ENCODE assay signal across 8 mouse cellular contexts in genomic region chr7:90427006-90427405, GRCm38 (mm10). TPM values are rescaled to one million over a fixed set of nuclear protein-coding genes. Genes with fewer than 3 reads are reported as not detected.
DNase-seq lines count a peak whose midpoint lies in the region; ATAC-seq and TF ChIP-seq lines count a peak whose summit lies in the region.

No protein-coding gene starts in this region.

- H3K4me3 ChIP-seq in megakaryocyte, embryonic 14.5 days (replicated peaks), result peak overlapping the region; percentile 85
- H3K4me3 ChIP-seq in forebrain, postnatal 0 days (ENCODE audit: low read depth, low read length), result peak overlapping the region; percentile 46
- no peak overlapping the region; the same call in 1 of the 2 replicates for H3K4me3 ChIP-seq in limb, embryonic 11.5 days (ENCODE audit: low read depth, low read length)
- peak overlapping the region; percentile 43 for H3K4me3 ChIP-seq in neural tube, embryonic 13.5 days

- peaks cover 13% of the 10 kb centered on the region for H3K27me3 ChIP-seq in megakaryocyte, embryonic 14.5 days (replicated peaks)
- H3K27me3 ChIP-seq in forebrain, postnatal 0 days (ENCODE audit: insufficient read depth, low read length), result no peaks in the 10 kb centered on the region
- H3K27me3 ChIP-seq in limb, embryonic 11.5 days (ENCODE audit: control insufficient read depth, insufficient read depth, low read length), result no peaks in the 10 kb centered on the region
- H3K27me3 ChIP-seq in neural tube, embryonic 13.5 days, result no peaks in the 10 kb centered on the region

- peak overlapping the region; percentile 68 for H3K4me2 ChIP-seq in forebrain, postnatal 0 days (ENCODE audit: low read depth)
- peak overlapping the region; percentile 51 for H3K4me2 ChIP-seq in limb, embryonic 11.5 days (ENCODE audit: low read depth, severe bottlenecking)
- H3K4me2 ChIP-seq in neural tube, embryonic 13.5 days, result peak overlapping the region; percentile 69

- H3K9me3 ChIP-seq in megakaryocyte, embryonic 14.5 days, result peaks cover 9% of the 10 kb centered on the region
- H3K9me3 ChIP-seq in forebrain, postnatal 0 days (ENCODE audit: low read length), result no peaks in the 10 kb centered on the region
- H3K9me3 ChIP-seq in limb, embryonic 11.5 days (ENCODE audit: control insufficient read depth, low read length), result no peaks in the 10 kb centered on the region
- H3K9me3 ChIP-seq in neural tube, embryonic 13.5 days, result no peaks in the 10 kb centered on the region

- 67% methylated on average over 9 of the region's 9 CpGs for WGBS in forebrain, postnatal 0 days
- WGBS in limb, embryonic 11.5 days, result 63% methylated on average over 9 of the region's 9 CpGs
- WGBS in neural tube, embryonic 13.5 days, result 69% methylated on average over 9 of the region's 9 CpGs

- H3K4me1 ChIP-seq in megakaryocyte, embryonic 14.5 days, result peaks cover 13% of the 10 kb centered on the region
- H3K4me1 ChIP-seq in forebrain, postnatal 0 days (ENCODE audit: insufficient read depth), result 0 out of 2 replicates have a peak, but pooled peaks cover 5% of the 10 kb centered on the region
- H3K4me1 ChIP-seq in limb, embryonic 11.5 days (ENCODE audit: control insufficient read depth, insufficient read depth, low read length), result no peaks in the 10 kb centered on the region
- H3K4me1 ChIP-seq in neural tube, embryonic 13.5 days (replicated peaks), result peaks cover 10% of the 10 kb centered on the region

- ATAC-seq in megakaryocyte, adult 5-6 weeks (ENCODE audit: poor library complexity, severe bottlenecking), result no peak
- no peak for ATAC-seq in forebrain, postnatal 0 days
- no peak for ATAC-seq in limb, embryonic 11.5 days (ENCODE audit: insufficient number of reproducible peaks, low FRiP score, low TSS enrichment, low read depth)
- no peak for ATAC-seq in neural tube, embryonic 13.5 days (ENCODE audit: low read depth)
- ATAC-seq in activated CD4-positive, CD25-positive, alpha-beta regulatory T cell, adult 4 months, result no peak
- no peak for ATAC-seq in erythroid progenitor cell, adult 5-6 weeks (replicated peaks; ENCODE audit: low FRiP score, poor library complexity, severe bottlenecking)

- H3K9ac ChIP-seq in forebrain, postnatal 0 days, result 0 out of 2 replicates have a peak overlapping the region, but pooled peaks have one; percentile 28
- H3K9ac ChIP-seq in limb, embryonic 11.5 days (ENCODE audit: low read length), result no peak overlapping the region; the same call in 1 of the 2 replicates
- H3K9ac ChIP-seq in neural tube, embryonic 13.5 days, result peak overlapping the region; percentile 70

- no peak for DNase-seq in forebrain, postnatal 0 days
- DNase-seq in limb, embryonic 11.5 days (ENCODE audit: low spot score), result no peak
- DNase-seq in left cerebral cortex, adult 11 months (ENCODE audit: low spot score), result no peak

- no peak overlapping the region for H3K27ac ChIP-seq in forebrain, postnatal 0 days (ENCODE audit: low read depth, low read length)
- no peak overlapping the region for H3K27ac ChIP-seq in limb, embryonic 11.5 days (replicated peaks; ENCODE audit: low read depth, low read length)
- no peak overlapping the region for H3K27ac ChIP-seq in neural tube, embryonic 13.5 days (replicated peaks)

- no peak for TF ChIP-seq CTCF in forebrain, postnatal 0 days (IDR thresholded peaks at IDR 0.05; ENCODE audit: low read depth)

- H3K36me3 ChIP-seq in megakaryocyte, embryonic 14.5 days (replicated peaks; ENCODE audit: low read length), result no peaks in the 10 kb centered on the region
- no peaks in the 10 kb centered on the region for H3K36me3 ChIP-seq in forebrain, postnatal 0 days (ENCODE audit: insufficient read depth)
- H3K36me3 ChIP-seq in limb, embryonic 11.5 days (ENCODE audit: control insufficient read depth, insufficient read depth, low read length), result no peaks in the 10 kb centered on the region
- no peaks in the 10 kb centered on the region for H3K36me3 ChIP-seq in neural tube, embryonic 13.5 days

RNA-seq across cellular contexts. Expression of gene Ccdc89, which starts 0.6 kb away (rescaled TPM):
- polyA plus RNA-seq in megakaryocyte, embryonic 14.5 days (2012; ENCODE audit: insufficient read depth, low replicate concordance), result 0.41 TPM in 1 of 2 replicates, not detected in the other
- not detected in 2 replicates for total RNA-seq in megakaryocyte, adult 5-6 weeks (2015)
- not detected in 2 replicates for total RNA-seq in megakaryocyte, adult 5-6 weeks (2017)
- total RNA-seq in forebrain, postnatal 0 days (2014; rRNA removed), result 1.00 and 1.2 TPM in 2 replicates
- 0.67 and 0.74 TPM in 2 replicates for polyA plus RNA-seq in forebrain, postnatal 0 days (2015; fragmentation: Nextera tagmentation; extraction: Ambion mirVana)
- 2.1 and 3.1 TPM in 2 replicates for polyA plus RNA-seq in limb, embryonic 11.5 days (2014; fragmentation: Nextera tagmentation; extraction: Ambion mirVana)
- 1.6 and 1.7 TPM in 2 replicates for polyA plus RNA-seq in neural tube, embryonic 13.5 days (2015; fragmentation: Nextera tagmentation; extraction: Ambion mirVana)
- polyA plus RNA-seq in activated CD4-positive, CD25-positive, alpha-beta regulatory T cell, adult 4 months (2017; shearing (Covaris generic)), result not detected
- not detected in 2 replicates for total RNA-seq in erythroid progenitor cell, adult 5-6 weeks (2015; ENCODE audit: low replicate concordance)
- total RNA-seq in erythroid progenitor cell, adult 5-6 weeks (2017; ENCODE audit: low replicate concordance), result not detected in 2 replicates

RNA-seq across cellular contexts. Expression of gene Crebzf, which starts 15.5 kb away (rescaled TPM):
- 17.3 and 18.7 TPM in 2 replicates for polyA plus RNA-seq in megakaryocyte, embryonic 14.5 days (2012; ENCODE audit: insufficient read depth, low replicate concordance)
- total RNA-seq in megakaryocyte, adult 5-6 weeks (2015), result 74.9 and 89.1 TPM in 2 replicates
- total RNA-seq in megakaryocyte, adult 5-6 weeks (2017), result 47.2 and 52.6 TPM in 2 replicates
- total RNA-seq in forebrain, postnatal 0 days (2014; rRNA removed), result 99.8 and 112 TPM in 2 replicates
- polyA plus RNA-seq in forebrain, postnatal 0 days (2015; fragmentation: Nextera tagmentation; extraction: Ambion mirVana), result 15.5 and 17.0 TPM in 2 replicates
- 45.8 and 47.2 TPM in 2 replicates for polyA plus RNA-seq in limb, embryonic 11.5 days (2014; fragmentation: Nextera tagmentation; extraction: Ambion mirVana)
- 38.8 and 41.2 TPM in 2 replicates for polyA plus RNA-seq in neural tube, embryonic 13.5 days (2015; fragmentation: Nextera tagmentation; extraction: Ambion mirVana)
- polyA plus RNA-seq in activated CD4-positive, CD25-positive, alpha-beta regulatory T cell, adult 4 months (2017; shearing (Covaris generic)), result 10 to 100 TPM; 22.8 to 29.8 TPM
- 85.8 and 132 TPM in 2 replicates for total RNA-seq in erythroid progenitor cell, adult 5-6 weeks (2015; ENCODE audit: low replicate concordance)
- total RNA-seq in erythroid progenitor cell, adult 5-6 weeks (2017; ENCODE audit: low replicate concordance), result 76.8 and 101 TPM in 2 replicates

RNA-seq across cellular contexts. Expression of gene Tmem126a, which starts 30.0 kb away (rescaled TPM):
- polyA plus RNA-seq in megakaryocyte, embryonic 14.5 days (2012; ENCODE audit: insufficient read depth, low replicate concordance), result 3.2 and 9.4 TPM in 2 replicates
- total RNA-seq in megakaryocyte, adult 5-6 weeks (2015), result 59.0 and 64.5 TPM in 2 replicates
- 20.7 and 31.2 TPM in 2 replicates for total RNA-seq in megakaryocyte, adult 5-6 weeks (2017)
- total RNA-seq in forebrain, postnatal 0 days (2014; rRNA removed), result 67.5 and 75.2 TPM in 2 replicates
- 125 and 144 TPM in 2 replicates for polyA plus RNA-seq in forebrain, postnatal 0 days (2015; fragmentation: Nextera tagmentation; extraction: Ambion mirVana)
- 109 and 119 TPM in 2 replicates for polyA plus RNA-seq in limb, embryonic 11.5 days (2014; fragmentation: Nextera tagmentation; extraction: Ambion mirVana)
- 131 and 141 TPM in 2 replicates for polyA plus RNA-seq in neural tube, embryonic 13.5 days (2015; fragmentation: Nextera tagmentation; extraction: Ambion mirVana)
- 10 to 100 TPM; 77.7 to 89.8 TPM for polyA plus RNA-seq in activated CD4-positive, CD25-positive, alpha-beta regulatory T cell, adult 4 months (2017; shearing (Covaris generic))
- total RNA-seq in erythroid progenitor cell, adult 5-6 weeks (2015; ENCODE audit: low replicate concordance), result 4.0 and 18.9 TPM in 2 replicates
- total RNA-seq in erythroid progenitor cell, adult 5-6 weeks (2017; ENCODE audit: low replicate concordance), result 3.1 and 3.7 TPM in 2 replicates

RNA-seq across cellular contexts. Expression of gene Tmem126b, which starts 48.8 kb away (rescaled TPM):
- polyA plus RNA-seq in megakaryocyte, embryonic 14.5 days (2012; ENCODE audit: insufficient read depth, low replicate concordance), result 2.0 TPM in 1 of 2 replicates, not detected in the other
- 11.9 and 15.3 TPM in 2 replicates for total RNA-seq in megakaryocyte, adult 5-6 weeks (2015)
- total RNA-seq in megakaryocyte, adult 5-6 weeks (2017), result 11.9 and 13.5 TPM in 2 replicates
- total RNA-seq in forebrain, postnatal 0 days (2014; rRNA removed), result 15.2 and 17.4 TPM in 2 replicates
- 14.5 and 18.2 TPM in 2 replicates for polyA plus RNA-seq in forebrain, postnatal 0 days (2015; fragmentation: Nextera tagmentation; extraction: Ambion mirVana)
- polyA plus RNA-seq in limb, embryonic 11.5 days (2014; fragmentation: Nextera tagmentation; extraction: Ambion mirVana), result 37.0 and 41.1 TPM in 2 replicates
- 45.3 and 46.4 TPM in 2 replicates for polyA plus RNA-seq in neural tube, embryonic 13.5 days (2015; fragmentation: Nextera tagmentation; extraction: Ambion mirVana)
- 10 to 100 TPM; 32.3 to 39.5 TPM for polyA plus RNA-seq in activated CD4-positive, CD25-positive, alpha-beta regulatory T cell, adult 4 months (2017; shearing (Covaris generic))
- total RNA-seq in erythroid progenitor cell, adult 5-6 weeks (2015; ENCODE audit: low replicate concordance), result 1.8 and 9.6 TPM in 2 replicates
- 6.0 and 8.6 TPM in 2 replicates for total RNA-seq in erythroid progenitor cell, adult 5-6 weeks (2017; ENCODE audit: low replicate concordance)

RNA-seq across cellular contexts. Expression of gene Dlg2, which starts 49.5 kb away (rescaled TPM):
- 4.1 and 5.8 TPM in 2 replicates for polyA plus RNA-seq in megakaryocyte, embryonic 14.5 days (2012; ENCODE audit: insufficient read depth, low replicate concordance)
- total RNA-seq in megakaryocyte, adult 5-6 weeks (2015), result not detected in 2 replicates
- 0.28 and 0.33 TPM in 2 replicates for total RNA-seq in megakaryocyte, adult 5-6 weeks (2017)
- 169 and 185 TPM in 2 replicates for total RNA-seq in forebrain, postnatal 0 days (2014; rRNA removed)
- 20.0 and 26.3 TPM in 2 replicates for polyA plus RNA-seq in forebrain, postnatal 0 days (2015; fragmentation: Nextera tagmentation; extraction: Ambion mirVana)
- polyA plus RNA-seq in limb, embryonic 11.5 days (2014; fragmentation: Nextera tagmentation; extraction: Ambion mirVana), result 0.91 and 1.3 TPM in 2 replicates
- 13.9 and 18.3 TPM in 2 replicates for polyA plus RNA-seq in neural tube, embryonic 13.5 days (2015; fragmentation: Nextera tagmentation; extraction: Ambion mirVana)
- 1 to 10 TPM in 1 of 2 experiments, not detected in 1; 1.5 TPM for polyA plus RNA-seq in activated CD4-positive, CD25-positive, alpha-beta regulatory T cell, adult 4 months (2017; shearing (Covaris generic))
- total RNA-seq in erythroid progenitor cell, adult 5-6 weeks (2015; ENCODE audit: low replicate concordance), result 5.8 TPM in 1 of 2 replicates, not detected in the other
- not detected in 2 replicates for total RNA-seq in erythroid progenitor cell, adult 5-6 weeks (2017; ENCODE audit: low replicate concordance)
